Mouse (Mus musculus): ENCODE measurements around the gene Nfyc.

DNA sequence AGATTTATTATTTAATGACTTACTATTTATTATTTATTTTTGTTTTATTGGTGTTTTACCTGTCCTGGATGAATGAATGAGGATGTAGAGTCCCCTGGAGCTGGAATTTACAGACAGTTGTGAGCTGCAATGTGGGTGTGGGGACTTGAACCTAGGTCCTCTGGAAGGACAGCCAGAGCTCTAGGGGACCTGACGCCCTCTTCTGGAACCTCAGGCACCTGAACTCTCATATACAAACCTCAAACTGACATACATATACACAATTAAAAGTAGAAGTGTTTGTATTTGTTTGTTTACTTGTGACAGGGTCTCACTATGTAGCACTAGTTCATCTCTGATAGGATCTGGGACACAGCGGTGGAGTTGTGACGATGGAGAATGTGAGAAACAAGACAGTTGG lies 10.0 kb upstream of the Nfyc start:
- TF ChIP-seq EP300 (optimal IDR thresholded peaks at IDR 0.05) (no peak), CTCF (IDR thresholded peaks at IDR 0.05; ENCODE audit: low read depth) (no peak)

Measured in stomach, postnatal 0 days (tissue).